Mouse (Mus musculus) ovary, postnatal 36 days (tissue): ENCODE measurements around the gene Adgrg3.

Source experiments
- DNase-seq: peaks from one replicate; pipeline ENCODE4 v3.0.0; 2022; ENCODE audit warnings: low spot score, mixed read lengths

Gene Adgrg3

GRCm38 (mm10) chr8:95080381-95081341, 63.2 kb downstream of the Adgrg3 start, which contains the start of gene Katnb1:
Gene Katnb1, plus strand, starts transcription at chr8:95081186.
- peak; percentile 94 for DNase-seq

GRCm38 (mm10) chr8:95081650-95082049, 64.2 kb downstream of the Adgrg3 start:
- DNase-seq, result no peak

GRCm38 (mm10) chr8:95084261-95084660, 66.8 kb downstream of the Adgrg3 start:
- DNase-seq, result no peak

- no peak for DNase-seq
Observed at GRCm38 (mm10) chr8:95084744-95085431, 67.4 kb downstream of the Adgrg3 start.

GRCm38 (mm10) chr8:95085432-95086141, 68.1 kb downstream of the Adgrg3 start:
- no peak for DNase-seq

GRCm38 (mm10) chr8:95093574-95093973, 76.1 kb downstream of the Adgrg3 start:
- no peak for DNase-seq
